Mouse (Mus musculus): ENCODE measurements around the gene Prl8a8. TPM values are rescaled to one million over a fixed set of nuclear protein-coding genes. Genes with fewer than 3 reads are reported as not detected.

Gene Prl8a8
- not detected for total RNA-seq (2021)
- long read RNA-seq, experiment 1: 0 reads
- long read RNA-seq, experiment 2: 0 reads

DNA sequence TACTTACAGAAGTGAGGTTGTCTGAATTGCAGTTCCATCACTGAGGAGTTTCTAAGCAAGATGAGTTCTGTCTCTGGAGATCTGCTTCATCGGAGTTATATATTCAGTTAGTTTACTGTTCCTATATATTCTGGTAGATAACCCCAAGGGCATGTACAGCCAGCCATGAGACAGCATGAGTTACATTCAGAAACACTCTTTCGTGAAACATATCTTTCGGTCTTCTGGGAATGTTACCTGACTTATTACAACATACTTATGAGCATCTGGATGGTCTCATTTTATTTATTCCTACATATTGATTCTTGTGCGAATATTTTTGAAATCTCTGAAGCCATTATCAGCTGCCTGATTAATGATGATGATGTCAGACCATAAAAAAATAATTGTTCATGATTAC is at the start of gene Prl8a8:
Gene Prl8a8, minus strand, starts transcription at position 101 of the 400 bp plus-strand sequence.
- DNase-seq (ENCODE audit: low spot score in 2 of 2): no peak

DNA sequence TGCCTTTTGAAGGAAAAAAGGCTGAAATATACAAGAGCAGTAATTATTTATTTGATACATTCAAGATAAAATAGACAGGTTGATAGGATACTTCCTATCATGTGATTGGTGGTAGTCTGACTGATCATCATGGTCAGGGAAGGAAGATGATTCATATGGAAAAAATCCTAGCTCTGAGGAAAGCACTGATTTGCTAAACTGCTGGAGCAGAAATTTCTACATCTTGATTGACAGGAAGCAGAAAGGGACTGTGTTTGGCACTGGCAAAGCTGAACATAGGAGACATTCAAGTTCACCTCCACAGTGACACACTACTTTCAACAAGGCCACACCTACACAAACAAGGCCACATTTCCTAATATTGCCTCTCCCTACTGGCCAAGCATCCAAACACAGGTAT is 40.3 kb upstream of the Prl8a8 start:
- DNase-seq (ENCODE audit: low spot score in 2 of 2): no peak

DNA sequence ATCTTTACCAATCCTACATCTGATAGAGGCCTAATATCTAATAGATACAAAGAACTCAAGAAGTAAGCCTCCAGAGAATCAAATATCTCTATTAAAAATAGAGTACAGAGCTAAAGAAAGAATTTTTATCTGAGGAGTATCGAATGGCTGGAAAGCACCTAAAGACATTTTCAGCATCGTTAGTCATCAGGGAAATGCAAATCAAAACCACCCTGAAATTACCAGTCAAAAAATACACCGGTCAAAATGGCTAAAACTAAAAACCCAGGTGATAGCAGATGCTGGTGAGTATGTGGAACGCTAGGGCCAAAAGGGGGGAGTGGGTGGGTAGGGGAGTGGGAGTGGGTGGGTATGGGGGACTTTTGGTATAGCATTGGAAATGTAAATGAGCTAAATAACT is 10.1 kb upstream of the Prl8a8 start:
- no peak for DNase-seq (ENCODE audit: low spot score in 2 of 2)

DNA sequence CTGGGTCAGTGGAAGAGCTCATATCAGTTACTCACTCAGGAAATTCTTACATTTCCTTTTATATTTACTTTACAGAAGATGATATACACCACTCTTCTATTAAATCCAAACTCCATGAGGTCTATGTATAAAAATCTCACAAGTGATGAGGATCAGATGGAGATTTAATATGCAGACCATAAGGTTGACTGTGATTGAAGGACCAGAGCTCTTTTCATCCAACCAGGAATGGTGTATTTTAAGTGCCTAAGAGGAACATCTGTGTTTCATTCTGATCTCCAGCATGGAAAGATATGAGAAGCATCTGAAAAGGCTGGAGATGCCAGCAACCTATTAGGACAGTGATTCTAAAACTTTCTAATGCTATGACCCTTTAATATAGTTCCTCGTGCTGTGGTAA is 5.4 kb downstream of the Prl8a8 start:
- no peak for DNase-seq (ENCODE audit: low spot score in 2 of 2)

Other genes with a start within 250 kb of the Prl8a8 start
- gene Prl6a1, start 200.6 kb downstream of the Prl8a8 start, total RNA-seq (2021): not detected
- 1 to 10 TPM in 1 of 2 experiments, under 1 TPM in 1; 0.90 to 2.2 TPM for gene Prl8a2, start 167.5 kb downstream of the Prl8a8 start, total RNA-seq (2021)
- gene Prl2b1, start 122.4 kb downstream of the Prl8a8 start, total RNA-seq (2021): not detected
- not detected for gene Prl8a6, start 74.5 kb downstream of the Prl8a8 start, total RNA-seq (2021)
- not detected for gene Prl8a9, start 51.4 kb upstream of the Prl8a8 start, total RNA-seq (2021)
- gene Prl8a1, start 69.0 kb upstream of the Prl8a8 start, total RNA-seq (2021): not detected
- gene Prl7b1, start 97.4 kb upstream of the Prl8a8 start, total RNA-seq (2021): not detected
- not detected for gene Prl7a1, start 129.3 kb upstream of the Prl8a8 start, total RNA-seq (2021)
- gene Prl7a2, start 154.8 kb upstream of the Prl8a8 start, total RNA-seq (2021): not detected
- not detected for gene Prl7d1, start 203.5 kb upstream of the Prl8a8 start, total RNA-seq (2021)

Measured in adrenal gland, adult 18-20 months (tissue).